Mouse (Mus musculus) bone marrow macrophage, adult 2 months (primary cell): ENCODE data around the gene Card9.

Experiments
- CTCF ChIP-seq: IDR thresholded peaks from 2 replicates; pipeline ENCODE4 v1.5.1; 2012; ENCODE audit warnings: low read depth, mild to moderate bottlenecking, low read length, moderate library complexity
- POLR2A ChIP-seq: IDR thresholded peaks from 2 replicates; pipeline ENCODE4 v1.6.1; 2012; ENCODE audit warnings: mild to moderate bottlenecking, low read depth, low read length, borderline replicate concordance

GRCm38 (mm10) chr2:26363481-26363880 is 2.8 kb upstream of the Card9 start:
- no peak for TF ChIP-seq CTCF
- TF ChIP-seq POLR2A: no peak
